Mouse (Mus musculus): ENCODE data around the gene Lpp. TPM values are rescaled to one million over a fixed set of nuclear protein-coding genes. Genes with fewer than 3 reads are reported as not detected.

The Lpp gene
- total and polyA plus RNA-seq, 3 experiments, result not detected

DNA sequence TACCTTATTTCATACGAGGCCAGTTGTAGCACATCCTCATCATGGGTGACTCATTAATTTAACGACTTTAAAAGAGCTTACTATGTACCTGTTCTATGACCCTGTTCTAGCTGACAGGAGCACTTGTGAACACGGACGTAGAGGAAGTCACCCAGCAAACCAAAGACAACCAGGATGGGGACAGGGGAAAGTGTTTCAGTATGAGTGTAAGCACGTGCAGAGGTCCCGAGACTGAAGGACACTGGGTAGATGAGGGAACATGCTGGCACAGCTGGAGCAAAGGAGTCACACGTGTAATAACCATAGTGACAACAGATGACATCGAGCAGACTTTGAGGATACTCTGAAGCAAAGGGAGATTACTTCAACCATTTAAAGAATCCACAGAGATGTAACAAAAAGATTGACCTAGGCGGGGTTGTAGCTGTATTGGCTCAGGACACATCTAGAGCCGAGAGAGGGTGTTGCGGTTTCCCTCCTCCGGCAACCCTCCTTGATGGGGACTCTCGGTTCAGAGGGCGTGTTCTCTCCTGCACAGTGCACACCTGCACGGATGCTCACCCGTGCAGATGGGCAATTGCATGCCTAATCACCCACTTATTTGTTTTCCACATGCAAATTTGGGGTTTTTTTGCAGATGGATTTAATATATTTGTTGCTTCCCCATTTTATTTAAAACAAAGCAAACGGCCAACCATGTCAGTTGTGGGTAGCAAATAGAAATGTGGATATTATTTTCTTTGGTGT, 74.4 kb downstream of the Lpp start:
- Histone ChIP-seq H3K9me3 (replicated peaks; ENCODE audit: insufficient read depth, low read length) (no peaks in the 10 kb centered on the region), H3K27me3 (ENCODE audit: control insufficient read depth in 1 of 2, insufficient read depth in 2 of 2, low read length in 2 of 2) (no peaks in the 10 kb centered on the region), H3K4me3 (ENCODE audit: control insufficient read depth in 1 of 2, insufficient read depth in 1 of 2, low read depth in 2 of 2, low read length in 2 of 2) (no peak overlapping the region), H3K79me2 (ENCODE audit: control insufficient read depth, insufficient read depth, low read length, poor library complexity) (no peaks in the 10 kb centered on the region), H3K9ac (ENCODE audit: control insufficient read depth, low read depth, low read length, poor library complexity, severe bottlenecking) (no peak overlapping the region), H3K4me1 (ENCODE audit: control insufficient read depth in 1 of 2, insufficient read depth in 2 of 2, low read length in 2 of 2) (no peaks in the 10 kb centered on the region), H3K36me3 (ENCODE audit: control insufficient read depth in 1 of 2, insufficient read depth in 2 of 2, low read length in 2 of 2) (no peaks in the 10 kb centered on the region), H3K27ac (ENCODE audit: control insufficient read depth, low read depth, low read length) (no peak overlapping the region)
- no peak for DNase-seq (ENCODE audit: low read depth, low spot score)
- TF ChIP-seq MEF2A (IDR thresholded peaks at IDR 0.05; ENCODE audit: extremely low read depth, insufficient replicate concordance, low read depth, low read length, poor library complexity, severe bottlenecking), result no peak
- no peak for TF ChIP-seq GATA1 (IDR thresholded peaks at IDR 0.05; ENCODE audit: low read depth, low read length)
- no peak for TF ChIP-seq USF2 (IDR thresholded peaks at IDR 0.05; ENCODE audit: borderline replicate concordance in 1 of 2, insufficient read depth in 1 of 2, low read depth in 1 of 2, low read length in 2 of 2)
- no peak for TF ChIP-seq ZC3H11A (IDR thresholded peaks at IDR 0.05; ENCODE audit: low read depth, low read length)
- no peak for TF ChIP-seq TBP (IDR thresholded peaks at IDR 0.05; ENCODE audit: low read depth, low read length)
- TF ChIP-seq NRF1 (IDR thresholded peaks at IDR 0.05; ENCODE audit: insufficient read depth, low read depth, low read length, poor library complexity, severe bottlenecking), result no peak
- no peak for TF ChIP-seq RCOR1 (IDR thresholded peaks at IDR 0.05; ENCODE audit: low read depth, low read length)
- TF ChIP-seq ZNF384 (IDR thresholded peaks at IDR 0.05; ENCODE audit: low read depth, low read length), result no peak
- TF ChIP-seq CHD1 (IDR thresholded peaks at IDR 0.05; ENCODE audit: low read depth, low read length), result no peak
- no peak for TF ChIP-seq TCF12 (IDR thresholded peaks at IDR 0.05; ENCODE audit: low read depth, low read length)

DNA sequence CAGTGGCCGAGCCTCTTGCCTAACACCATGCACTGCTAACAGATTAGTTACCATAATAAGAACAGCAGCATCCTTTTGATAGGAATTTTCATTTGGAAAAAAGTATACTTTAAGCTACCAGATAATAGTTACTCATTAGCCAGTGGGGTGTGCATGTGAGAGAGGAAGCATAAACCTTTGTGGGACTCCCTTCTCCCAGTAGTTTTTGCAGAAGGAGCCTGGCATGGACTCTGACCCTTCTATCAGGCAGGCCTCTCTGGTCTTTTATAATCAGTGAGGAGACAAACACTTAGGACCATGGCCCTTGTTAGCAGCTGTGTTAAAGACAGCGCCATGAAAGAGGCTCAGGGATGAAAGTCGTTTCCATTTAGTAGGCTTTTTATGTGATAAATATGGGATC, 76.0 kb downstream of the Lpp start:
- no peaks in the 10 kb centered on the region for H3K36me3 ChIP-seq (ENCODE audit: control insufficient read depth in 1 of 2, insufficient read depth in 2 of 2, low read length in 2 of 2)

DNA sequence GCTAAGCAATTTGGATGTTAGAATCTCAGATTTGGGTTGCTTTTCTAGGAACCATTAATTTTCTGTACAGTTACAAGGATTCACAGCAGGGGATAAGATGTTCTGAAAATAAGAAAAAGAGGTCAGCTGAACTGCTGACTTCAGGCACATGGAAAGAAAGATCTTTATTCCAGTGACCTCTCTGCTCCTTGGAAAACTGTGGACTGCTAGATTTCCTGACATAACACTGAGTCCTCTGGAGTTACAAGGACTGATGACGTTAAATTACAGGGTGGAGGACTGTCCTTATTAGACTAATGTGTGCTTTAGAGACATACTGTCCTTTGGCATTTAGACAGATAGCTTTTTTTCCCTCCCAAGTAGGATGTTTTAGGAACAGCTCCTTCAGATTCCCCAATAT, 77.3 kb downstream of the Lpp start:
- Histone ChIP-seq H3K36me3 (ENCODE audit: control insufficient read depth in 1 of 2, insufficient read depth in 2 of 2, low read length in 2 of 2) (no peaks in the 10 kb centered on the region), H3K27ac (ENCODE audit: control insufficient read depth, low read depth, low read length) (no peak overlapping the region), H3K4me1 (ENCODE audit: control insufficient read depth in 1 of 2, insufficient read depth in 2 of 2, low read length in 2 of 2) (no peaks in the 10 kb centered on the region), H3K27me3 (ENCODE audit: control insufficient read depth in 1 of 2, insufficient read depth in 2 of 2, low read length in 2 of 2) (no peaks in the 10 kb centered on the region), H3K9me3 (replicated peaks; ENCODE audit: insufficient read depth, low read length) (no peaks in the 10 kb centered on the region), H3K4me3 (ENCODE audit: control insufficient read depth in 1 of 2, insufficient read depth in 1 of 2, low read depth in 2 of 2, low read length in 2 of 2) (no peak overlapping the region), H3K9ac (ENCODE audit: control insufficient read depth, low read depth, low read length, poor library complexity, severe bottlenecking) (no peak overlapping the region), H3K79me2 (ENCODE audit: control insufficient read depth, insufficient read depth, low read length, poor library complexity) (no peaks in the 10 kb centered on the region)
- DNase-seq (ENCODE audit: low read depth, low spot score), result no peak
- no peak for TF ChIP-seq CHD2 (IDR thresholded peaks at IDR 0.05; ENCODE audit: low read length)
- no peak for TF ChIP-seq POLR2A (IDR thresholded peaks at IDR 0.05; ENCODE audit: control insufficient read depth in 1 of 2, insufficient read depth in 1 of 2, low read depth in 1 of 2, low read length in 2 of 2, poor library complexity in 1 of 2)
- no peak for TF ChIP-seq ZNF384 (IDR thresholded peaks at IDR 0.05; ENCODE audit: low read depth, low read length)
- TF ChIP-seq MYB (IDR thresholded peaks at IDR 0.05; ENCODE audit: low read depth, low read length), result no peak
- TF ChIP-seq RCOR1 (IDR thresholded peaks at IDR 0.05; ENCODE audit: low read depth, low read length), result no peak
- TF ChIP-seq TAL1 (IDR thresholded peaks at IDR 0.05; ENCODE audit: low read length), result no peak
- no peak for TF ChIP-seq UBTF (IDR thresholded peaks at IDR 0.05; ENCODE audit: borderline replicate concordance, insufficient read depth, low read depth, low read length)
- TF ChIP-seq ZMIZ1 (IDR thresholded peaks at IDR 0.05; ENCODE audit: low read depth, low read length), result no peak
- TF ChIP-seq MXI1 (IDR thresholded peaks at IDR 0.05; ENCODE audit: low read depth, low read length), result no peak
- no peak for TF ChIP-seq NELFE (IDR thresholded peaks at IDR 0.05; ENCODE audit: low read depth, low read length)
- TF ChIP-seq ZKSCAN1 (IDR thresholded peaks at IDR 0.05; ENCODE audit: low read depth, low read length), result no peak
- TF ChIP-seq ZC3H11A (IDR thresholded peaks at IDR 0.05; ENCODE audit: low read depth, low read length), result no peak
- no peak for TF ChIP-seq RAD21 (IDR thresholded peaks at IDR 0.05; ENCODE audit: low read depth, low read length)
- TF ChIP-seq CHD1 (IDR thresholded peaks at IDR 0.05; ENCODE audit: low read depth, low read length), result no peak
- no peak for TF ChIP-seq GABPA (IDR thresholded peaks at IDR 0.05; ENCODE audit: low read depth, low read length)
- no peak for TF ChIP-seq ETS1 (IDR thresholded peaks at IDR 0.05; ENCODE audit: low read depth, low read length)
- TF ChIP-seq MAX (IDR thresholded peaks at IDR 0.05; ENCODE audit: low read length), result no peak
- TF ChIP-seq ELF1 (IDR thresholded peaks at IDR 0.05; ENCODE audit: low read depth, low read length), result no peak

More for the DNA sequence above, 76.0 kb downstream of the Lpp start:
- TF ChIP-seq RCOR1 (IDR thresholded peaks at IDR 0.05; ENCODE audit: low read depth, low read length) (no peak), TCF12 (IDR thresholded peaks at IDR 0.05; ENCODE audit: low read depth, low read length) (no peak), UBTF (IDR thresholded peaks at IDR 0.05; ENCODE audit: borderline replicate concordance, insufficient read depth, low read depth, low read length) (no peak)
- Histone ChIP-seq H3K79me2 (ENCODE audit: control insufficient read depth, insufficient read depth, low read length, poor library complexity) (no peaks in the 10 kb centered on the region), H3K4me1 (ENCODE audit: control insufficient read depth in 1 of 2, insufficient read depth in 2 of 2, low read length in 2 of 2) (no peaks in the 10 kb centered on the region), H3K4me3 (ENCODE audit: control insufficient read depth in 1 of 2, insufficient read depth in 1 of 2, low read depth in 2 of 2, low read length in 2 of 2) (no peak overlapping the region), H3K9me3 (replicated peaks; ENCODE audit: insufficient read depth, low read length) (no peaks in the 10 kb centered on the region), H3K27ac (ENCODE audit: control insufficient read depth, low read depth, low read length) (no peak overlapping the region), H3K9ac (ENCODE audit: control insufficient read depth, low read depth, low read length, poor library complexity, severe bottlenecking) (no peak overlapping the region), H3K27me3 (ENCODE audit: control insufficient read depth in 1 of 2, insufficient read depth in 2 of 2, low read length in 2 of 2) (no peaks in the 10 kb centered on the region)
- no peak for DNase-seq (ENCODE audit: low read depth, low spot score)
